Mouse (Mus musculus): ENCODE measurements at regions not wholly inside any gene's neighbourhood (a gene's known extent, or its start where the extent isn't known, plus 50 kb on each side); places are given as distances from the start of the nearest gene placed in this dataset.

GRCm38 (mm10) chr3:54993761-54994160, 61.5 kb downstream of the Ccna1 start:
- DNase-seq (ENCODE audit: low spot score in 2 of 2) = no peak

- DNase-seq (ENCODE audit: low spot score in 2 of 2) = no peak
Observed at GRCm38 (mm10) chr3:54990073-54990472, 65.2 kb downstream of the Ccna1 start.

GRCm38 (mm10) chr3:54989358-54989757, 65.9 kb downstream of the Ccna1 start:
- peak in 1 of 2 experiments; percentile 22 for DNase-seq (ENCODE audit: low spot score in 2 of 2)

GRCm38 (mm10) chr3:54981488-54981887, 65.8 kb upstream of the Sertm1 start:
- DNase-seq (ENCODE audit: low spot score in 2 of 2) = no peak

- DNase-seq (ENCODE audit: low spot score in 2 of 2) = no peak
Observed at GRCm38 (mm10) chr3:54980312-54980711, 64.6 kb upstream of the Sertm1 start.

GRCm38 (mm10) chr3:54965512-54965911, 49.8 kb upstream of the Sertm1 start:
- DNase-seq (ENCODE audit: low spot score in 2 of 2) = no peak
